Mouse (Mus musculus) heart, adult 2 months (tissue): ENCODE data around the gene 4930590J08Rik. TPM values are rescaled to one million over a fixed set of nuclear protein-coding genes. Genes with fewer than 3 reads are reported as not detected.
A peak's percentile ranks its signal among the peaks of the same experiment; 100 is the strongest.

Source experiments
- DNase-seq, 2 experiments: peaks; one replicate each; pipeline ENCODE4 v3.0.0; 2021
- H3K27ac ChIP-seq: fragments of 200-600 bp; 2 replicates; pipeline ENCODE4 v1.8.1; 2022
- H3K27me3 ChIP-seq: fragments of 200-500 bp; 2 replicates; pipeline ENCODE4 v1.6.1; 2012; ENCODE audit warnings: mild to moderate bottlenecking, low read length, inconsistent platforms, mixed read lengths; ENCODE audit not compliant: control insufficient read depth, insufficient read depth
- H3K36me3 ChIP-seq: fragments of 200-500 bp; 2 replicates; pipeline ENCODE4 v1.6.1; 2012; ENCODE audit warnings: low read length, inconsistent platforms; ENCODE audit not compliant: control insufficient read depth, insufficient read depth
- H3K4me1 ChIP-seq: fragments of 200-500 bp; 2 replicates; pipeline ENCODE4 v1.6.1; 2011; ENCODE audit warnings: low read length; ENCODE audit not compliant: control insufficient read depth, insufficient read depth
- H3K4me3 ChIP-seq: fragments of 200-600 bp; 2 replicates; pipeline ENCODE4 v1.8.1; 2022
- H3K79me2 ChIP-seq: fragments of 200-500 bp; replicated peaks from 2 replicates; pipeline ENCODE4 v1.6.1; 2012; ENCODE audit warnings: mild to moderate bottlenecking, inconsistent platforms, low read length, moderate library complexity, mixed read lengths; ENCODE audit not compliant: control insufficient read depth, insufficient read depth
- H3K9ac ChIP-seq: fragments of 200-500 bp; 2 replicates; pipeline ENCODE4 v1.6.1; 2012; ENCODE audit warnings: low read depth, mild to moderate bottlenecking, control low read depth, inconsistent platforms, low read length, mixed read lengths
- CTCF ChIP-seq: fragments of 200-600 bp; IDR thresholded peaks from 2 replicates; pipeline ENCODE4 v1.8.1; 2022; ENCODE audit warnings: antibody characterized with exemption, mild to moderate bottlenecking, moderate library complexity
- EP300 ChIP-seq: fragments of 200-500 bp; IDR thresholded peaks from 2 replicates; pipeline ENCODE4 v1.6.1; 2011; ENCODE audit warnings: low read depth, low read length, control low read depth; ENCODE audit not compliant: insufficient read depth
- POLR2A ChIP-seq: fragments of 200-500 bp; IDR thresholded peaks from 2 replicates; pipeline ENCODE4 v1.6.1; 2011; ENCODE audit warnings: mild to moderate bottlenecking, low read depth, low read length, control low read depth; ENCODE audit not compliant: insufficient read depth
- WGBS: fragments of 180-500 bp; shearing (Covaris S2); methylation state at CpG from one replicate; pipeline ENCODE4 v1.1.7; 2018; 5-methylcytosine and 5-hydroxymethylcytosine counted together
- intact Hi-C: fragments of 180-260 bp; cut with DNase I; formaldehyde crosslinking; loops from one replicate; pipeline ENCODE4 v1.15.1; 2025
- polyA plus RNA-seq: library from polyadenylated mRNA; depleted of rRNA; stranded (reverse); fragments of >200 nt; gene quantifications from 2 replicates; pipeline ENCODE4 v1.2.3, GENCODE M21; 2012
- total RNA-seq, 2 experiments: library from RNA; stranded (reverse); gene quantifications; 2 replicates each; pipeline ENCODE4 v1.2.3; 2021

Gene 4930590J08Rik
- total and polyA plus RNA-seq, 3 experiments: 0.43 to 0.78 (median 0.52) TPM

GRCm38 (mm10) chr6:91901505-91901904 lies 1.1 kb upstream of the 4930590J08Rik start:
- no peaks in the 10 kb centered on the region for H3K79me2 ChIP-seq
- H3K27me3 ChIP-seq: no peaks in the 10 kb centered on the region; the same call in 1 of the 2 replicates
- intact Hi-C loops: loop anchor here (1.0 to 10.0 kb wide), 4 partner anchors 56 to 367 kb away; partner anchors contain the start of gene Mrps25
- peaks cover 5% of the 10 kb centered on the region for H3K36me3 ChIP-seq
- no peak overlapping the region for H3K27ac ChIP-seq
- H3K4me1 ChIP-seq: no peaks in the 10 kb centered on the region; the same call in 1 of the 2 replicates
- 23% methylated on average over 5 of the region's 5 CpGs for WGBS
- peak; percentile 66 to 78 for DNase-seq
- no peak overlapping the region for H3K4me3 ChIP-seq
- H3K9ac ChIP-seq: no peak overlapping the region
- TF ChIP-seq POLR2A: 0 out of 2 replicates have a peak, but pooled peaks have one; percentile 13
- peak; percentile 96 for TF ChIP-seq EP300
- peak; percentile 93 for TF ChIP-seq CTCF

GRCm38 (mm10) chr6:91914011-91914410 lies 11.4 kb downstream of the 4930590J08Rik start:
- H3K27me3 ChIP-seq: no peaks in the 10 kb centered on the region

GRCm38 (mm10) chr6:91917286-91917685 lies 14.7 kb downstream of the 4930590J08Rik start:
- Histone ChIP-seq H3K36me3 (no peaks in the 10 kb centered on the region), H3K79me2 (no peaks in the 10 kb centered on the region), H3K27ac (no peak overlapping the region), H3K27me3 (no peaks in the 10 kb centered on the region), H3K4me1 (no peaks in the 10 kb centered on the region), H3K4me3 (no peak overlapping the region), H3K9ac (no peak overlapping the region)
- intact Hi-C loops: no loop called here
- no peak for DNase-seq
- WGBS: 25% methylated on average over 4 of the region's 4 CpGs
- TF ChIP-seq POLR2A (no peak), EP300 (no peak), CTCF (no peak)

More at GRCm38 (mm10) chr6:91914011-91914410, 11.4 kb downstream of the 4930590J08Rik start:
- no peak overlapping the region for H3K4me3 ChIP-seq
- H3K36me3 ChIP-seq: no peaks in the 10 kb centered on the region
- H3K4me1 ChIP-seq: no peaks in the 10 kb centered on the region
- no peaks in the 10 kb centered on the region for H3K79me2 ChIP-seq
- WGBS: 85% methylated on average over 10 of the region's 10 CpGs
- no peak overlapping the region for H3K27ac ChIP-seq
- no peak overlapping the region for H3K9ac ChIP-seq
- no peak for DNase-seq
- intact Hi-C loops: no loop called here
- TF ChIP-seq POLR2A: no peak
- no peak for TF ChIP-seq EP300
- TF ChIP-seq CTCF: no peak

GRCm38 (mm10) chr6:91917716-91918115 lies 15.1 kb downstream of the 4930590J08Rik start:
- no peak overlapping the region for H3K4me3 ChIP-seq
- intact Hi-C loops: no loop called here
- no peaks in the 10 kb centered on the region for H3K4me1 ChIP-seq
- TF ChIP-seq POLR2A (no peak), EP300 (no peak), CTCF (no peak)
- H3K36me3 ChIP-seq: no peaks in the 10 kb centered on the region
- no peaks in the 10 kb centered on the region for H3K79me2 ChIP-seq
- no peak overlapping the region for H3K27ac ChIP-seq
- no peak overlapping the region for H3K9ac ChIP-seq
- WGBS: 84% methylated on average over 11 of the region's 11 CpGs
- no peaks in the 10 kb centered on the region for H3K27me3 ChIP-seq
- no peak for DNase-seq

GRCm38 (mm10) chr6:91931231-91931630 lies 28.6 kb downstream of the 4930590J08Rik start:
- 42% methylated on average over 5 of the region's 5 CpGs for WGBS
- no peaks in the 10 kb centered on the region for H3K36me3 ChIP-seq
- no peaks in the 10 kb centered on the region for H3K27me3 ChIP-seq
- no peak for TF ChIP-seq POLR2A
- TF ChIP-seq EP300: no peak
- no peak for TF ChIP-seq CTCF
- H3K4me1 ChIP-seq: no peaks in the 10 kb centered on the region
- H3K79me2 ChIP-seq: no peaks in the 10 kb centered on the region
- no peak overlapping the region for H3K9ac ChIP-seq
- no peak overlapping the region for H3K27ac ChIP-seq
- no peak for DNase-seq
- H3K4me3 ChIP-seq: no peak overlapping the region
- intact Hi-C loops: no loop called here

- Histone ChIP-seq H3K9ac (no peak overlapping the region), H3K36me3 (no peaks in the 10 kb centered on the region), H3K79me2 (no peaks in the 10 kb centered on the region), H3K27me3 (no peaks in the 10 kb centered on the region), H3K4me1 (no peaks in the 10 kb centered on the region), H3K4me3 (no peak overlapping the region), H3K27ac (no peak overlapping the region)
- intact Hi-C loops: no loop called here
- DNase-seq: no peak
- no peak for TF ChIP-seq CTCF
- TF ChIP-seq EP300: no peak
- TF ChIP-seq POLR2A: no peak
- WGBS: 74% methylated on average over 4 of the region's 4 CpGs
Observed at GRCm38 (mm10) chr6:91938491-91938890, 35.9 kb downstream of the 4930590J08Rik start.
